Comparison of ENCODE assay signal across 8 mouse cellular contexts in the genomic region with DNA sequence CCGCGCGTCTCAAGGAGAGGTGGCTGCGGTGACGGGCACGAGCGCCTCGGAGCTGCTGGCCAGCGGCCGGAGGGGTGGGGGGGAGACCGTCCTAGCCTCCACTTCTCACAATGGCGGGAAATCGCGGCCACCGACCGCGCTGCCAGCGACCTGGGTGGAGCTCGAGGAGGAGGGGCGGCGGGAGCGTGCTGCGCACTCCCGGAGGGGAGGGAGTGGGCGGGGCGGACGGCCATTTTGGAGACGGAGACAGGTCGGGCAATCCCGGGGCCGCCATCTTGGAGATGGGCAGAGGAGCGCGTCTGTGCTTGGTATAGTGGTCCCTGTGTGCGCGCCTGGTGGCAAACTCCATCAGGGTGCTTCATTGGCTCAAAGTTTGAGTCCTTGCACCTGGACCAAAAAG. TPM values are rescaled to one million over a fixed set of nuclear protein-coding genes. Genes with fewer than 3 reads are reported as not detected.
A peak's percentile ranks its signal among the peaks of the same experiment; 100 is the strongest.
DNase-seq lines count a peak whose midpoint lies in the region; ATAC-seq lines count a peak whose summit lies in the region.

Gene Mcmbp, minus strand, starts transcription at position 162 of the 400 bp plus-strand sequence.

- H3K36me3 ChIP-seq in heart, embryonic 14.5 days (ENCODE audit: control insufficient read depth, insufficient read depth, low read length) = no peaks in the 10 kb centered on the region
- no peaks in the 10 kb centered on the region for H3K36me3 ChIP-seq in liver, embryonic 13.5 days
- no peaks in the 10 kb centered on the region for H3K36me3 ChIP-seq in stomach, embryonic 16.5 days (ENCODE audit: control insufficient read depth, insufficient read depth, low read length)

- H3K27ac ChIP-seq in brown adipose tissue, adult 24 weeks (replicated peaks; ENCODE audit: low read depth, low read length) = peak within 1 kb of the TSS; percentile 58
- peak within 1 kb of the TSS; percentile 78 to 82 for H3K27ac ChIP-seq in heart, embryonic 14.5 days (replicated peaks in 1 of 2; ENCODE audit: control insufficient read depth in 1 of 2, insufficient read depth in 1 of 2, low read depth in 2 of 2, low read length in 2 of 2)
- peak within 1 kb of the TSS; percentile 81 for H3K27ac ChIP-seq in liver, embryonic 13.5 days
- H3K27ac ChIP-seq in stomach, embryonic 16.5 days (ENCODE audit: low read length) = peak within 1 kb of the TSS; percentile 86

- WGBS in heart, embryonic 14.5 days = 0% methylated on average over 35 of the region's 35 CpGs
- 1% methylated on average over 35 of the region's 35 CpGs for WGBS in liver, embryonic 13.5 days (ENCODE audit: insufficient replicate concordance)
- whole genome bisulfite sequencing in stomach, embryonic 16.5 days = under 1% methylated on average over 35 of the region's 35 CpGs

- DNase-seq in CD4-positive, CD25-positive, alpha-beta regulatory T cell, adult 2 months (ENCODE audit: low read depth, low spot score) = peak; percentile 97
- peak; percentile 62 for DNase-seq in fibroblast of lung, adult 2 months (ENCODE audit: low read depth)
- peak; percentile 98 for DNase-seq in kidney, postnatal 14 days
- DNase-seq in liver, embryonic 13.5 days = peak; percentile 91
- peak; percentile 97 for DNase-seq in neural tube, embryonic 10.5 days (ENCODE audit: extremely low spot score, low spot score)

- peak within 1 kb of the TSS; percentile 94 for H3K4me3 ChIP-seq in brown adipose tissue, adult 24 weeks (ENCODE audit: insufficient read depth, low read depth, low read length)
- peak within 1 kb of the TSS; percentile 77 to 83 for H3K4me3 ChIP-seq in heart, embryonic 14.5 days (ENCODE audit: control insufficient read depth in 1 of 2, insufficient read depth in 1 of 2, low read depth in 1 of 2, low read length in 2 of 2)
- peak within 1 kb of the TSS; percentile 89 for H3K4me3 ChIP-seq in liver, embryonic 13.5 days (replicated peaks)
- peak within 1 kb of the TSS; percentile 85 for H3K4me3 ChIP-seq in stomach, embryonic 16.5 days (replicated peaks; ENCODE audit: low read length)

- H3K4me2 ChIP-seq in heart, embryonic 14.5 days (ENCODE audit: low read length) = peak within 1 kb of the TSS; percentile 95
- peak within 1 kb of the TSS; percentile 95 for H3K4me2 ChIP-seq in liver, embryonic 13.5 days
- H3K4me2 ChIP-seq in stomach, embryonic 16.5 days (ENCODE audit: low read depth, low read length) = peak within 1 kb of the TSS; percentile 81

- H3K4me1 ChIP-seq in brown adipose tissue, adult 24 weeks (ENCODE audit: control insufficient read depth, insufficient read depth, insufficient read length, low read length) = 0 out of 2 replicates have a peak, but pooled peaks cover 11% of the 10 kb centered on the region
- peaks cover 7 to 27% of the 10 kb centered on the region in 2 experiments for H3K4me1 ChIP-seq in heart, embryonic 14.5 days (ENCODE audit: control insufficient read depth in 2 of 2, insufficient read depth in 2 of 2, low read length in 2 of 2)
- H3K4me1 ChIP-seq in liver, embryonic 13.5 days (replicated peaks) = peaks cover 52% of the 10 kb centered on the region
- H3K4me1 ChIP-seq in stomach, embryonic 16.5 days (ENCODE audit: control insufficient read depth, insufficient read depth, low read length) = peaks cover 26% of the 10 kb centered on the region

- H3K27me3 ChIP-seq in heart, embryonic 14.5 days (ENCODE audit: control insufficient read depth, insufficient read depth, low read length) = no peaks in the 10 kb centered on the region
- peaks cover 21% of the 10 kb centered on the region for H3K27me3 ChIP-seq in liver, embryonic 13.5 days
- H3K27me3 ChIP-seq in stomach, embryonic 16.5 days (ENCODE audit: control insufficient read depth, insufficient read depth, low read length) = 0 out of 2 replicates have a peak, but pooled peaks cover 2% of the 10 kb centered on the region

- ATAC-seq in heart, embryonic 14.5 days (ENCODE audit: insufficient number of reproducible peaks, insufficient read depth, low FRiP score, low read depth) = peak; percentile 83
- ATAC-seq in liver, embryonic 13.5 days (ENCODE audit: low read depth) = peak; percentile 84
- peak; percentile 91 for ATAC-seq in stomach, embryonic 16.5 days (ENCODE audit: insufficient read depth, low FRiP score)

- H3K9ac ChIP-seq in heart, embryonic 14.5 days (ENCODE audit: low read length) = peak within 1 kb of the TSS; percentile 90
- peak within 1 kb of the TSS; percentile 93 for H3K9ac ChIP-seq in liver, embryonic 13.5 days
- H3K9ac ChIP-seq in stomach, embryonic 16.5 days (ENCODE audit: low read length) = peak within 1 kb of the TSS; percentile 98

- H3K9me3 ChIP-seq in heart, embryonic 14.5 days (ENCODE audit: control insufficient read depth, low read length) = no peaks in the 10 kb centered on the region
- no peaks in the 10 kb centered on the region for H3K9me3 ChIP-seq in liver, embryonic 13.5 days (replicated peaks)
- no peaks in the 10 kb centered on the region for H3K9me3 ChIP-seq in stomach, embryonic 16.5 days (replicated peaks; ENCODE audit: control insufficient read depth, low read length)

RNA-seq across cellular contexts. Expression of gene Mcmbp, which starts in this region (rescaled TPM):
- 13.8 and 17.6 TPM in 2 replicates for polyA plus RNA-seq in brown adipose tissue, adult 24 weeks (2012; ENCODE audit: insufficient read depth, insufficient read length, missing spikeins)
- 47.1 and 48.1 TPM in 2 replicates for polyA plus RNA-seq in heart, embryonic 14.5 days (2014; fragmentation: Nextera tagmentation; extraction: Ambion mirVana)
- 27.1 and 30.5 TPM in 2 replicates for polyA plus RNA-seq in liver, embryonic 13.5 days (2015; fragmentation: Nextera tagmentation; extraction: Ambion mirVana)
- polyA plus RNA-seq in stomach, embryonic 16.5 days (2015; fragmentation: Nextera tagmentation; extraction: Ambion mirVana) = 44.4 and 46.3 TPM in 2 replicates

Comparison
In these comparisons a context has a peak if more than half of its experiments do, and no peak if none do; other contexts are left out.
1. Peak in every context shown above with its lines: DNase-seq, ATAC-seq, H3K4me3 ChIP-seq and H3K27ac ChIP-seq.